Mouse (Mus musculus) limb, embryonic 12.5 days (tissue): ENCODE measurements around the gene Nup188. TPM values are rescaled to one million over a fixed set of nuclear protein-coding genes. Genes with fewer than 3 reads are reported as not detected.

Source experiments
- ATAC-seq: fragments of 200-750 bp; cut with Nextera tagmentation; 2 replicates; pipeline ENCODE4 v1.8.0; 2017; ENCODE audit warnings: low read depth, moderate TSS enrichment; ENCODE audit not compliant: insufficient number of reproducible peaks, insufficient read depth, low FRiP score, low TSS enrichment
- H3K27ac ChIP-seq: fragments of 300-500 bp; sonication (generic); 2 replicates; pipeline ENCODE4 v1.5.1; 2016; ENCODE audit warnings: mild to moderate bottlenecking, moderate library complexity
- H3K27me3 ChIP-seq: fragments of 300-500 bp; sonication (generic); 2 replicates; pipeline ENCODE4 v1.6.1; 2016; ENCODE audit warnings: mild to moderate bottlenecking, moderate library complexity
- H3K36me3 ChIP-seq: fragments of 300-500 bp; sonication (generic); 2 replicates; pipeline ENCODE4 v1.6.1; 2016; ENCODE audit warnings: mild to moderate bottlenecking, moderate library complexity
- H3K4me1 ChIP-seq: fragments of 300-500 bp; sonication (generic); replicated peaks from 2 replicates; pipeline ENCODE4 v1.6.1; 2016
- H3K4me2 ChIP-seq: fragments of 300-500 bp; sonication (generic); 2 replicates; pipeline ENCODE4 v1.6.1; 2016; ENCODE audit warnings: mild to moderate bottlenecking, moderate library complexity
- H3K4me3 ChIP-seq: fragments of 300-500 bp; sonication (generic); replicated peaks from 2 replicates; pipeline ENCODE4 v1.5.1; 2016; ENCODE audit warnings: mild to moderate bottlenecking
- H3K9ac ChIP-seq: fragments of 300-500 bp; sonication (generic); replicated peaks from 2 replicates; pipeline ENCODE4 v1.6.1; 2016; ENCODE audit warnings: mild to moderate bottlenecking, moderate library complexity
- H3K9me3 ChIP-seq: fragments of 300-500 bp; sonication (generic); 2 replicates; pipeline ENCODE4 v1.6.1; 2016; ENCODE audit warnings: mild to moderate bottlenecking, moderate library complexity
- WGBS: fragments of 180-500 bp; shearing (Covaris S2); methylation state at CpG from one replicate; pipeline ENCODE4 v1.1.7; 2016; 5-methylcytosine and 5-hydroxymethylcytosine counted together
- polyA plus RNA-seq: library from polyadenylated mRNA; unstranded; fragments of >200 nt; fragmentation: Nextera tagmentation; extraction: Ambion mirVana; gene quantifications from 2 replicates; pipeline ENCODE4 v1.2.1, GENCODE M21; 2016

Gene Nup188
- polyA plus RNA-seq, 1 experiment from 2014 or later, result 32.0 TPM

DNA sequence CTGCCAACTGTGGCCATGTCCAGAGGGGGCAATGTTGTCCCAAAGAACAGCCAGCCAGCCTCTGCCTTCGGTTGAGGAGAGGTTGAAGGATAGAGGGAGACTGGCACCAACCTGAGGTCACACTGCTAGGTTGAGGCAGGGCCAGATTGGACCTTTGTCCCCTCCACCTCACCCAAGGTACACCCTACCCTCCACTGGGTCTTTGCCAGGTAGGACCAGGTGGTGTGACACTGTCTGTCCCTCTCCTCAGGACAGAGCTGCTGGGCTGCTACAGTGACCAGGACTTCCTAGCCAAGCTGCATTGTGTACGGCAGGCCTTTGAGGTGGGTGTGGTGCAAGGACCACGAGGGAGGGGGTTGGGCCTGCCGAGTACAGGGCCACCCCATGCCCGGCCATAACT is 91.5 kb downstream of the Nup188 start:
- 87% methylated on average over 5 of the region's 5 CpGs for WGBS

DNA sequence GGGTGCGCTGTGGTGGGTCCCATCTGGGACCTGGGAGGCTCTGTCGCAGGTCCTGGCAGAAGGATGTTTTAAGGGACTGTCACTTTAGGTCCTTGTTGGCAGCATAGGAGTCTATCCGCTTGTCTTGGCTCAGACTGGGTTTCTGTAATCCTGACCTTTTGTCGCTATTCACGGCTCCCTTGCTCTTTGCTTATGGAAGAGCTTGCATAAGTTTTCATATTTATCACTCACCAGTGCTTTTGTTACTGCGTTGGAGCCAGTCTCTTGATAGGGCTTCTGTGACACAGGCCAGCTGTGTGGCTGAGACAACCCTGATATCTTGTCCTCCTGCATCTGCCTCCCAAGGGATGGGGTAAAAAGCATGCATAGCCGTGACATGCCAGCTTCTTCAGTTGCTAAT is 93.1 kb downstream of the Nup188 start:
- Histone ChIP-seq H3K4me1 (no peaks in the 10 kb centered on the region), H3K27me3 (no peaks in the 10 kb centered on the region), H3K4me3 (no peak overlapping the region), H3K9ac (no peak overlapping the region), H3K27ac (no peak overlapping the region), H3K4me2 (no peak overlapping the region), H3K36me3 (peaks cover 95% of the 10 kb centered on the region), H3K9me3 (no peaks in the 10 kb centered on the region)
- no peak for ATAC-seq
- WGBS, result 95% methylated on average over 7 of the region's 7 CpGs

More for the DNA sequence above, 91.5 kb downstream of the Nup188 start:
- no peak for ATAC-seq
- Histone ChIP-seq H3K4me2 (no peak overlapping the region), H3K27ac (no peak overlapping the region), H3K4me1 (no peaks in the 10 kb centered on the region), H3K9me3 (no peaks in the 10 kb centered on the region), H3K4me3 (no peak overlapping the region), H3K36me3 (peaks cover 93% of the 10 kb centered on the region), H3K27me3 (no peaks in the 10 kb centered on the region), H3K9ac (no peak overlapping the region)

DNA sequence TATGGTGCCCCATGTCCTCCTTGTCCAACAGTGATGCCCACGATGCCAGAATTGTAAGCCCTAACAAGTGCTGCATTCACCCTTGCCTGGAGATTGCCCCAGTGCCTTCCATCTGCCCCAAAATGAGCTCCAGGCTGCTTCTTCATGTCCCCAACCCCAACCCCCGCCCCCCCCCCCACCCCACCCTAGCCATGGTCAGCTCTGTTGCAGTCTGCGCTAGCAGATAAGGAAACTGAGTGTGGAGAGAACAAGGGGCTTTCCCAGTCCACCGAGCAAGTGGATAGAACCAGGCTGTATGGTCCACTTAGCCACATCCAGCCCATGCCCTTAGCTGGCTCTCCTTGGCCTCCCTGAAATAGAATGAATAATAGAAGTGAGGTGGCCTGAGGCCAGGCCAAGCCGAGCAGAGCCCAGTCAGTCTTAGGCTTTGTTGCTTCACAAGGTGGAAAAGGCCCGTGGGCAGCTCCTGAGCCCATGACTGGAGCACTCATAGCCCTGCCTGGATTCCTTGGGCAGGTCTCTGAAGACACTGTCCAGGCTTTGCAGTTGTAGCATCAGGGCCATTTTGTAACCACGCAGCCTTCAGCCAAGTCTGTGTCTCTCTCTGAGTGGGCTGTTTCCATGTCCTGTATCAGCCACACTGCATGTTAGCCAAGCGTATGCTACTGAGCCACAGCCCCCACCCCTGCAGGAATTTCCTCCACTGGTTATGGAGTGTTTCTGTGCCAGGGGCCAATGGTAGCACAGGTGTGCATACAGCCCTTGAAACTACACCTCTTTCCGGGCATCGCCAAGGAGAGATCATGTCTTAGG is 94.6 kb downstream of the Nup188 start:
- 88% methylated on average over 10 of the region's 10 CpGs for WGBS
- peaks cover 100% of the 10 kb centered on the region for H3K36me3 ChIP-seq
- no peak overlapping the region for H3K4me2 ChIP-seq
- H3K9ac ChIP-seq, result no peak overlapping the region
- no peaks in the 10 kb centered on the region for H3K27me3 ChIP-seq
- H3K4me1 ChIP-seq, result no peaks in the 10 kb centered on the region
- ATAC-seq, result no peak
- H3K4me3 ChIP-seq, result no peak overlapping the region
- H3K9me3 ChIP-seq, result no peaks in the 10 kb centered on the region
- no peak overlapping the region for H3K27ac ChIP-seq

DNA sequence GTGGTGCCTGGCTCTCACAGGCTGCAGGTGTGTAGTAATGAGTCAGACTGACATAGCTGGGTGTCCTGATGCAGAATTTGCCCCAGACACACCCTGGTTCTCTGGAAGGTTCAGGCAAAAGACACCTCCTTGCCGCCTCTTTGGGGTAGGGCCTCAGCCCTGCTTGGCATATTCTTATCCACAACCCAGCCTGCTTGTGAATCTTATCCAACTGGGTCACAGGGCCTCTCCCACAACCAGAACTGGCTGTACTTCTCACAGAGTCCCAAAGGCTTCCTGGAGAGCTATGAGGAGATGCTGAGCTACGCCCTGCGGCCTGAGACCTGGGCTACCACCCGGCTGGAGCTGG is 95.2 kb downstream of the Nup188 start:
- Histone ChIP-seq H3K27me3 (no peaks in the 10 kb centered on the region), H3K9me3 (no peaks in the 10 kb centered on the region), H3K4me3 (no peak overlapping the region), H3K4me1 (no peaks in the 10 kb centered on the region), H3K9ac (no peak overlapping the region), H3K4me2 (no peak overlapping the region), H3K36me3 (peaks cover 95% of the 10 kb centered on the region), H3K27ac (no peak overlapping the region)
- no peak for ATAC-seq
- 95% methylated on average over 4 of the region's 4 CpGs for WGBS

DNA sequence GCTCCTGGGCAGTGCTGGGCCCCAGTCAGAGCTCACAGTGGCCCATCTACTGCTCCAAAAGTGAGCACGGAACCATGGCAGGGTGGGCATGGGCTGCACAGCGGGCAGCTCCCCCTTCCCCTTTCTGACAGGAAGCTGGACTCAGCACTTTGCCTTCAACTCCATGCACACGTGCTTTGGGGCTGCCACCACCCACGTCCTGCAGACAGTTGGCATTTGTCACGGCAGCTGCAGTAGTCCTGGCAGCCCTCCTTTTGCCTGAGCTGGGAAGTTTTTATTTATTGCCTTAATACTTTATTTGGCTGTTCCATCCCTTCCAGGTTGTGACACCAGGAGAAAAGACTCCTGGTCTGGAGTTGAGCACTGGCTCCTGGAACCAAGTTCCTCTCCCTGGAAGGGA is 98.6 kb downstream of the Nup188 start:
- no peaks in the 10 kb centered on the region for H3K27me3 ChIP-seq
- no peak overlapping the region for H3K27ac ChIP-seq
- 90% methylated on average over 5 of the region's 5 CpGs for WGBS
- H3K9ac ChIP-seq, result no peak overlapping the region
- no peak overlapping the region for H3K4me2 ChIP-seq
- no peak overlapping the region for H3K4me3 ChIP-seq
- peaks cover 60% of the 10 kb centered on the region for H3K36me3 ChIP-seq
- H3K4me1 ChIP-seq, result no peaks in the 10 kb centered on the region
- H3K9me3 ChIP-seq, result no peaks in the 10 kb centered on the region
- no peak for ATAC-seq

DNA sequence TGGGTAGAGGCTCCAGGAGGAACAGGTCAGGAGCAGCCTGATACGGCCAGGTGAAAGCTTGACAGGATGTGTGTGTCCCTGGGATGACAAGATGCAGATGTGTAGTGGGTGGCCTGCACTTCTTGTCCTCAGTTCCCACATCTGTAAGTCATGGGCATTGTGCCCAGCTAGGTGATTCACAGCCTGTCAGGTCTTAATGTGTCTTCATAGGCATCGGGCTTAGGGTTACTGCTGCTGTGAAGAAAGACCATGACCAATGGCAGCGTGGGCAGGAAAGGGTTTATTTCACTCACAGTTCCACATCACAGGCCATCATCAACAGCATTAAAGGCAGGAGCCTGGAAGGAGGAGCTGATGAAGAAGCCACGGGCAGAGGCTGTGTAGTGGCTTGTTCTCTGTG is 99.4 kb downstream of the Nup188 start:
- WGBS, result 85% methylated on average over 4 of the region's 4 CpGs
- no peaks in the 10 kb centered on the region for H3K9me3 ChIP-seq
- H3K4me1 ChIP-seq, result no peaks in the 10 kb centered on the region
- no peak overlapping the region for H3K4me2 ChIP-seq
- no peaks in the 10 kb centered on the region for H3K27me3 ChIP-seq
- no peak overlapping the region for H3K27ac ChIP-seq
- H3K4me3 ChIP-seq, result no peak overlapping the region
- no peak for ATAC-seq
- no peak overlapping the region for H3K9ac ChIP-seq
- H3K36me3 ChIP-seq, result peaks cover 52% of the 10 kb centered on the region

DNA sequence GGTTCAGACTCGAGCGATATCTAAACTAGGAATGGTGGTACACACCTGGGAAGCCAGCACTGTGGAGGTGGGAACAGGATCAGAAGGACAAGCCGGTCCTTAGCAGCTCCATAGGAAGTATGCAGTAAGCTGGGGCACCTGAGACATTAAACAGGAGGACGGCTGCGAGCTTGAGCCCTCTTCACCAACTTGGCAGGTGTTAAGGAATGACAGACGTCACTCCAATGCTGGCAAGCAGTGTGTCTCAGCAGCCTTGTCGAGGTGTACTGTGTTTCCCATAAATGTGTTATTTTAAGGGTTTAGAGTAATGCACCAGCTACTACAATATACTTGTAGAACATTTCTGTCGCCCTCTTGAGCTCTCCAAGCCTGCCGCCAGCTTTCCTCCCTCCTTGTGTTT is 100.7 kb downstream of the Nup188 start:
- H3K4me1 ChIP-seq, result peaks cover 7% of the 10 kb centered on the region; the same call in 1 of the 2 replicates
- no peaks in the 10 kb centered on the region for H3K9me3 ChIP-seq
- no peaks in the 10 kb centered on the region for H3K27me3 ChIP-seq
- no peak overlapping the region for H3K4me2 ChIP-seq
- ATAC-seq, result no peak
- H3K36me3 ChIP-seq, result peaks cover 39% of the 10 kb centered on the region
- no peak overlapping the region for H3K9ac ChIP-seq
- no peak overlapping the region for H3K27ac ChIP-seq
- H3K4me3 ChIP-seq, result no peak overlapping the region
- 84% methylated on average over 9 of the region's 9 CpGs for WGBS

DNA sequence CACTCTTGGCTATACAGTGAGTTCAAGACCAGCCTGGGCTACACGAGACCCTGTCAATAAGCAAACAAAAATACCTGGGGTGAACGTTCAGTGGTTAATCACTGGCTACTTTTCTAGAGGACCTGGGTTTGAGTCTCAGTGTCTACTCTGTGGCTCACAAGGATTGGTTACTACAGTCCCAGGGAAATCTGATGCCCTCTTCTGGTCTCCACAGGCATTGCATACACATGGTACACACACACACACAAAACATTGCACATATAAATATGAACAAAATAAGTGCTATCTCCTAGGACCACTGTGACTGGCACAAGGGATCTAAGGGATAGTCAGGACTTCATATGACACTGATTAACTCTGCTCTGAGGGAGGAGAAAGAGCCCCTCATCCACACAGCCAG is 102.8 kb downstream of the Nup188 start:
- WGBS, result 91% methylated on average over 2 of the region's 2 CpGs
- Histone ChIP-seq H3K4me2 (no peak overlapping the region), H3K27me3 (no peaks in the 10 kb centered on the region), H3K9ac (no peak overlapping the region), H3K27ac (no peak overlapping the region), H3K4me3 (no peak overlapping the region), H3K4me1 (peaks cover 19% of the 10 kb centered on the region), H3K9me3 (no peaks in the 10 kb centered on the region), H3K36me3 (peaks cover 21% of the 10 kb centered on the region)
- no peak for ATAC-seq

DNA sequence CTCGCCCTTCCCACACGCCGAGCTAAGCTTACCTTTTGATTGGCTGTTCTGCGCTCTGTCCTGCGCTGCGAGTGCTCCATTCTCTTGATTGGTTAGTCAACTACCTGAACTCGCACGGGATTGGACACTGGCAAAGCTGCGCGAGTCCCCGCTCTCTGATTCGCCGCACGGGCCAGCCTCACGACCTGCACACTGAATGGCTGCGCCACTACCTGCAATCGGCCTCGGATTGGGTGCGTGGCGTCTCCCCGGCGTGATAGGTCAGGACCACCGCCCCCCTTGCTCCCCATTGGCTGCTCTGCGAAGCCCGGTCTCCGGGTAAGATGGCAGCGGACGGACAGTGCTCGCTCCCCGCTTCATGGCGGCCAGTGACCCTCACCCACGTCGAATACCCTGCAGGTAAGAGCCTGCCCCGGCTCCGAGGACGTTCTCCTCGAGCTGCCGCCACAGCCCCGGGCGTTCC is 105.9 kb downstream of the Nup188 start, which contains the start of gene Dolpp1:
Dolpp1 (plus strand) TSS at position 141 of the 463 bp plus-strand sequence.
- peak within 1 kb of the TSS; percentile 79 for H3K4me3 ChIP-seq
- under 1% methylated on average over 40 of the region's 40 CpGs for WGBS
- peak; percentile 100 for ATAC-seq

DNA sequence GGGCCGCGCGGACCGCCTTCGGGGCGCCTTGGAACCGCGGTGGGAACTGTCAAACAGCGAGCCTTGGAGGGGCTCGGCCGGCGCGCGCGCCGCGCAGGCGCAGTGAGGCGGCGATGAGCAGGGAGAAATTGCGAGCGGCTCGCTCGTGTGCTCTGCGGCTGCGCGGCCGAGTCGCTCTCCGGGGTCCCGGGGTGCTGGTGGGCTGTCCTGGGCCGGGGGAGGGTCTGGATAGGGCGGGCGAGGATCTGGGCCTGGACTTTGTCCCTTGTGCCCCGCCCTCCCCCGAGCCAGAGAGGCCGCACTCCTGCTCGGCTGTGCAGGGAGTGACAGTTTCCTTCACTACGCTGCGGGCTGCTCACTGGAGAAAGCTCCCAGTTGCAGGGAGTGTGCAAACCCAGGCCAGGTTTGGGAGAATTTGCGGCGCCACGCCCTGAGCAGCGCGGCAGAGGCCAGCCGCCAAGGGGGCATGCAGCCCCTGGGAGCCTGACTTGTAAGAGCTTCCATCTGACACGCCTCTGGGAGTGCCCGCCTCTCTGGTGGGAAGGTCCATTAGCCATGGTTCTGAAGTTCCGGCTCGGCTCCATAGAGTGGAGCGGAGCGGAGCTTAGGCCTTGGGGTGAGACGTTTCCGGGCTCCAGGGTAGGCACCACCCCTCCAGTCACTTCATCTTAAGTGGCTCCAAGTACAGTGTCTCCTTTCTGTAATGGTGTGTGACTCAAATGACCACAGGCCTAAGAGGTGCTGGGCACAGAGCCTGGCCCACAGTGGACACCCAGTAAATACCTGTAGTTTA is 106.6 kb downstream of the Nup188 start:
- H3K9me3 ChIP-seq, result no peaks in the 10 kb centered on the region
- H3K4me2 ChIP-seq, result peak overlapping the region; percentile 97
- 1% methylated on average over 51 of the region's 54 CpGs for whole genome bisulfite sequencing
- ATAC-seq, result peak; percentile 72
- peak overlapping the region; percentile 79 for H3K9ac ChIP-seq
- H3K4me3 ChIP-seq, result peak overlapping the region; percentile 79
- peak overlapping the region; percentile 85 for H3K27ac ChIP-seq
- H3K27me3 ChIP-seq, result no peaks in the 10 kb centered on the region
- peaks cover 19% of the 10 kb centered on the region for H3K4me1 ChIP-seq
- H3K36me3 ChIP-seq, result peaks cover 27% of the 10 kb centered on the region

More for the DNA sequence above, 105.9 kb downstream of the Nup188 start, which contains the start of gene Dolpp1:
- Histone ChIP-seq H3K36me3 (peaks cover 21% of the 10 kb centered on the region), H3K4me1 (peaks cover 19% of the 10 kb centered on the region), H3K4me2 (peak within 1 kb of the TSS; percentile 97), H3K27ac (peak within 1 kb of the TSS; percentile 85), H3K9ac (peak within 1 kb of the TSS; percentile 79), H3K9me3 (no peaks in the 10 kb centered on the region), H3K27me3 (no peaks in the 10 kb centered on the region)

DNA sequence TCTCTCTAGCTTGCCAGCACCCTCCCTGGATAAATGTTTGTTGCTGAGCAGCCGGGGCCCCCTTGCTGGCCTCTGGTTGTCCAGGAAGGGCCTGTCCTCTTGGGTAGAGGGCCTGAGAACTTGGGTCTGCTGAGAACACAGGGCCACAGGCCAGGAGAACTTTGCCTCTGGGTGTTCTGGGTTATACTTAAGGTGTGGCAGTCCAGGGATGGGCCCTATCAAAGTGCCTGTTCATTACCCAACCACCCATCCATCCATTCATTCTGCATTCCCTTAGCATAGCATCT is 107.1 kb downstream of the Nup188 start:
- Histone ChIP-seq H3K4me2 (peak overlapping the region; percentile 97), H3K27me3 (no peaks in the 10 kb centered on the region), H3K36me3 (peaks cover 32% of the 10 kb centered on the region), H3K4me3 (peak overlapping the region; percentile 79), H3K9me3 (no peaks in the 10 kb centered on the region), H3K4me1 (peaks cover 19% of the 10 kb centered on the region), H3K27ac (peak overlapping the region; percentile 85), H3K9ac (peak overlapping the region; percentile 79)
- ATAC-seq, result no peak
- 79% methylated on average over 1 of the region's 1 CpGs for WGBS
